In genomic region chr10:40999486-40999885, GRCm38 (mm10) we compare ENCODE assay signal across 24 mouse cellular contexts.
DNase-seq lines count a peak whose midpoint lies in the region; ATAC-seq lines count a peak whose summit lies in the region.
"Had no signal": no experiment of that assay in that cellular context is flagged by ENCODE, and none has a peak within 500 bp of the region (broad histone marks: within the 10 kb centered on the region; RNA-seq: fewer than 3 reads in every experiment).

No protein-coding gene starts in this region.

- no peak for DNase-seq in hindbrain, embryonic 10.5 days (ENCODE audit: low spot score)
- DNase-seq in midbrain, embryonic 14.5 days: no peak
- no peak for DNase-seq in midbrain, embryonic 10.5 days (ENCODE audit: low spot score)
- peak; percentile 7 for DNase-seq in ES-CJ7 (ENCODE audit: low read depth, low spot score)
- DNase-seq in layer of hippocampus, adult 8-10 months (ENCODE audit: low spot score in 2 of 2): no peak
- DNase-seq: adrenal gland, adult 8-10 months; cerebellum, adult 8-10 months; cerebellum, postnatal 36 days; gastrocnemius, postnatal 25 days; heart, adult 18-20 months; kidney, adult 2 months; kidney, postnatal 10 days; lung, embryonic 14.5 days; thymus, adult 2 months; thymus, postnatal 36 days had no signal

- no peak overlapping the region for H3K9ac ChIP-seq in hindbrain, embryonic 12.5 days
- H3K9ac ChIP-seq in midbrain, embryonic 14.5 days (replicated peaks; ENCODE audit: low read length): no peak overlapping the region
- H3K9ac ChIP-seq in midbrain, embryonic 16.5 days (ENCODE audit: low read depth, low read length): no peak overlapping the region
- H3K9ac ChIP-seq: embryonic facial prominence, embryonic 12.5 days; heart, embryonic 12.5 days; intestine, embryonic 15.5 days; limb, embryonic 12.5 days; liver, embryonic 15.5 days; lung, embryonic 14.5 days; neural tube, embryonic 13.5 days had no signal

- H3K4me1 ChIP-seq in hindbrain, embryonic 10.5 days (replicated peaks): no peaks in the 10 kb centered on the region; the same call in 1 of the 2 replicates
- H3K4me1 ChIP-seq in hindbrain, embryonic 12.5 days: peaks cover 8% of the 10 kb centered on the region
- peaks cover 15% of the 10 kb centered on the region; the same call in 1 of the 2 replicates for H3K4me1 ChIP-seq in midbrain, embryonic 14.5 days (ENCODE audit: control insufficient read depth, insufficient read depth, low read length)
- peaks cover 2% of the 10 kb centered on the region; the same call in 1 of the 2 replicates for H3K4me1 ChIP-seq in midbrain, embryonic 10.5 days
- peaks cover 11% of the 10 kb centered on the region for H3K4me1 ChIP-seq in midbrain, embryonic 16.5 days (ENCODE audit: control insufficient read depth, insufficient read depth, low read length)
- H3K4me1 ChIP-seq: embryonic facial prominence, embryonic 12.5 days; heart, embryonic 12.5 days; intestine, embryonic 15.5 days; limb, embryonic 12.5 days had no signal

- no peaks in the 10 kb centered on the region for H3K36me3 ChIP-seq in hindbrain, embryonic 10.5 days
- H3K36me3 ChIP-seq in hindbrain, embryonic 12.5 days: no peaks in the 10 kb centered on the region
- H3K36me3 ChIP-seq in midbrain, embryonic 14.5 days (ENCODE audit: control insufficient read depth, insufficient read depth, low read length): no peaks in the 10 kb centered on the region
- no peaks in the 10 kb centered on the region for H3K36me3 ChIP-seq in midbrain, embryonic 10.5 days
- H3K36me3 ChIP-seq in midbrain, embryonic 16.5 days (ENCODE audit: control insufficient read depth, insufficient read depth, low read length): no peaks in the 10 kb centered on the region
- H3K36me3 ChIP-seq: embryonic facial prominence, embryonic 12.5 days; heart, embryonic 12.5 days; intestine, embryonic 15.5 days; limb, embryonic 12.5 days; liver, embryonic 15.5 days; neural tube, embryonic 13.5 days had no signal

- 82% methylated on average over 12 of the region's 12 CpGs for WGBS in hindbrain, embryonic 10.5 days
- WGBS in hindbrain, embryonic 12.5 days: 80% methylated on average over 12 of the region's 12 CpGs
- 88% methylated on average over 12 of the region's 12 CpGs for WGBS in midbrain, embryonic 14.5 days
- WGBS in midbrain, embryonic 10.5 days: 87% methylated on average over 12 of the region's 12 CpGs
- 88% methylated on average over 12 of the region's 12 CpGs for WGBS in midbrain, embryonic 16.5 days

- no peak overlapping the region for H3K4me2 ChIP-seq in hindbrain, embryonic 12.5 days (replicated peaks)
- H3K4me2 ChIP-seq in midbrain, embryonic 14.5 days (ENCODE audit: low read length): no peak overlapping the region
- no peak overlapping the region for H3K4me2 ChIP-seq in midbrain, embryonic 16.5 days (ENCODE audit: low read length)
- H3K4me2 ChIP-seq: embryonic facial prominence, embryonic 12.5 days; heart, embryonic 12.5 days; intestine, embryonic 15.5 days; limb, embryonic 12.5 days; liver, embryonic 15.5 days; lung, embryonic 14.5 days; neural tube, embryonic 13.5 days had no signal

- H3K27me3 ChIP-seq in hindbrain, embryonic 10.5 days (ENCODE audit: insufficient read depth, poor library complexity, severe bottlenecking): no peaks in the 10 kb centered on the region
- H3K27me3 ChIP-seq in hindbrain, embryonic 12.5 days: no peaks in the 10 kb centered on the region
- no peaks in the 10 kb centered on the region for H3K27me3 ChIP-seq in midbrain, embryonic 14.5 days (ENCODE audit: control insufficient read depth, insufficient read depth, low read length)
- no peaks in the 10 kb centered on the region for H3K27me3 ChIP-seq in midbrain, embryonic 10.5 days (ENCODE audit: low read depth, poor library complexity, severe bottlenecking)
- H3K27me3 ChIP-seq in midbrain, embryonic 16.5 days (ENCODE audit: control insufficient read depth, insufficient read depth, low read depth, low read length): no peaks in the 10 kb centered on the region
- H3K27me3 ChIP-seq: embryonic facial prominence, embryonic 12.5 days; heart, embryonic 12.5 days; intestine, embryonic 15.5 days; limb, embryonic 12.5 days; liver, embryonic 15.5 days; neural tube, embryonic 13.5 days had no signal

- no peaks in the 10 kb centered on the region for H3K9me3 ChIP-seq in hindbrain, embryonic 10.5 days
- H3K9me3 ChIP-seq in hindbrain, embryonic 12.5 days (replicated peaks): no peaks in the 10 kb centered on the region
- no peaks in the 10 kb centered on the region for H3K9me3 ChIP-seq in midbrain, embryonic 14.5 days (ENCODE audit: control insufficient read depth, low read length)
- H3K9me3 ChIP-seq in midbrain, embryonic 10.5 days (replicated peaks): no peaks in the 10 kb centered on the region
- no peaks in the 10 kb centered on the region for H3K9me3 ChIP-seq in midbrain, embryonic 16.5 days (replicated peaks; ENCODE audit: control insufficient read depth, low read length, poor library complexity, severe bottlenecking)
- H3K9me3 ChIP-seq: embryonic facial prominence, embryonic 12.5 days; heart, embryonic 12.5 days; intestine, embryonic 15.5 days; limb, embryonic 12.5 days; liver, embryonic 15.5 days; neural tube, embryonic 13.5 days had no signal

- ATAC-seq in hindbrain, embryonic 12.5 days (ENCODE audit: low FRiP score): no peak
- no peak for ATAC-seq in midbrain, embryonic 14.5 days (ENCODE audit: low FRiP score, low TSS enrichment)
- no peak for ATAC-seq in midbrain, embryonic 16.5 days
- ATAC-seq: intestine, embryonic 15.5 days had no signal

- peak overlapping the region; percentile 40 for H3K27ac ChIP-seq in hindbrain, embryonic 10.5 days
- H3K27ac ChIP-seq in hindbrain, embryonic 12.5 days: no peak overlapping the region
- peak overlapping the region; percentile 67 for H3K27ac ChIP-seq in midbrain, embryonic 14.5 days (replicated peaks; ENCODE audit: low read depth, low read length)
- no peak overlapping the region for H3K27ac ChIP-seq in midbrain, embryonic 10.5 days (replicated peaks)
- H3K27ac ChIP-seq in midbrain, embryonic 16.5 days (ENCODE audit: low read length): peak overlapping the region; percentile 33; the same call in 1 of the 2 replicates
- H3K27ac ChIP-seq: embryonic facial prominence, embryonic 12.5 days; intestine, embryonic 15.5 days; left cerebral cortex, adult 2 months; limb, embryonic 12.5 days; liver, embryonic 15.5 days had no signal

- no peak overlapping the region for H3K4me3 ChIP-seq in hindbrain, embryonic 10.5 days
- H3K4me3 ChIP-seq in hindbrain, embryonic 12.5 days: no peak overlapping the region
- no peak overlapping the region for H3K4me3 ChIP-seq in midbrain, embryonic 14.5 days (replicated peaks; ENCODE audit: low read depth, low read length)
- H3K4me3 ChIP-seq in midbrain, embryonic 10.5 days: no peak overlapping the region
- no peak overlapping the region for H3K4me3 ChIP-seq in midbrain, embryonic 16.5 days (ENCODE audit: low read depth, low read length)
- H3K4me3 ChIP-seq: embryonic facial prominence, embryonic 12.5 days; heart, embryonic 12.5 days; intestine, embryonic 15.5 days; left cerebral cortex, adult 2 months; limb, embryonic 12.5 days; liver, embryonic 15.5 days; neural tube, embryonic 13.5 days had no signal

Comparison
In these comparisons a context has a peak if more than half of its experiments do, and no peak if none do; other contexts are left out.
1. H3K27ac ChIP-seq: peak in hindbrain, embryonic 10.5 days (single experiment), midbrain, embryonic 14.5 days (single experiment) and midbrain, embryonic 16.5 days (single experiment); none in hindbrain, embryonic 12.5 days (single experiment) and midbrain, embryonic 10.5 days (single experiment).